Mouse (Mus musculus): Measurements from ENCODE around the gene Pkn2. TPM values are rescaled to one million over a fixed set of nuclear protein-coding genes. Genes with fewer than 3 reads are reported as not detected.
A peak's percentile ranks its signal among the peaks of the same experiment; 100 is the strongest.

Gene Pkn2
- polyA plus RNA-seq, 1 experiment from 2014 or later: 30.0 TPM

DNA sequence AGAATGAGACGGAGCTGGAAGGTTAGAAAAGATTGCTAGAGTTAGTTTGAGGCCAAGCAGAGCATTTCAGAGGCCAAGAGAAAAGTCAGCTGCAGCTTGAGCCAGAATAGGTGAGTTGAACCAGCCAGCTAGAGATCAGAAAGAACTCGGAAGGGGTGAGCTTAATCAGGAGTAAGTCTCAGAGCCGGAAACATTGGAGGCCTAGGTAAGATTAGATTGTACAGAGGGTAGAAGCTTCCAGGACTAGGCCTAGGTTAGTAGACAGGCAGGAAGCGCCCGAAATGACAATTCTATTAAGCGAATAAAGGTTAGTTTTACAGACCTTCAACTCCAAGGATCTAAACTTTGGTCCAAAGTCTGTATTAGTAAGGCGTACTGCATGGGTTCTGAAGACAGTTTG, 123.2 kb downstream of the Pkn2 start:
- H3K4me3 ChIP-seq (ENCODE audit: low read depth, low read length): no peak overlapping the region
- H3K27me3 ChIP-seq (ENCODE audit: insufficient read depth, low read length): no peaks in the 10 kb centered on the region
- H3K36me3 ChIP-seq (replicated peaks; ENCODE audit: insufficient read depth, low read length): no peaks in the 10 kb centered on the region
- no peak overlapping the region for H3K4me2 ChIP-seq (ENCODE audit: low read depth, low read length)
- DNase-seq (no peak), ATAC-seq (no peak)
- H3K9ac ChIP-seq (replicated peaks): no peak overlapping the region
- H3K9me3 ChIP-seq (ENCODE audit: low read length): no peaks in the 10 kb centered on the region
- WGBS (ENCODE audit: insufficient replicate concordance): 73% methylated on average over 7 of the region's 7 CpGs
- H3K4me1 ChIP-seq (ENCODE audit: insufficient read depth): no peaks in the 10 kb centered on the region
- TF ChIP-seq EP300 (IDR thresholded peaks at IDR 0.05; ENCODE audit: low read depth) (no peak), CTCF (IDR thresholded peaks at IDR 0.05; ENCODE audit: low read depth) (no peak)
- H3K27ac ChIP-seq (ENCODE audit: low read depth): no peak overlapping the region

DNA sequence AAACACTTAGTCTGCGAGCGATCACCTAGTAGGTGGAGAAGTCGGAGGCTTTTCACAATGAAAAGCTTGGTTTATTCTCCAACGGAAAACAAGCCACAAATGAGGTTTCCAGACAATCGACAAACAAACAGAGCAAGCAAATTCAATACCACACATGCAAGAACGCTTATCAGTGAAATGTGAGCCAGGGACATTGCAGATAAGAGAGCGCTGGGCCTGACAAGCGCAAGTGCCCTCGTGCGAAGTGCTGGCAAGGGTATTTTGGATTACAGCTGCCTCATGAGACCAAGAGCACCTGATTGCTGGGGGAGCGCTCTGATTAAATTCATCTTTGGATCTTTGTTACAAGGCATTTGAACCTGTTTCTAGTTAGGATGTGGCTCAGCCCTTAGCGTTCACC, 124.0 kb downstream of the Pkn2 start:
- 32% methylated on average over 12 of the region's 12 CpGs for WGBS (ENCODE audit: insufficient replicate concordance)
- peak; percentile 79 for ATAC-seq
- H3K27ac ChIP-seq (ENCODE audit: low read depth): no peak overlapping the region

DNA sequence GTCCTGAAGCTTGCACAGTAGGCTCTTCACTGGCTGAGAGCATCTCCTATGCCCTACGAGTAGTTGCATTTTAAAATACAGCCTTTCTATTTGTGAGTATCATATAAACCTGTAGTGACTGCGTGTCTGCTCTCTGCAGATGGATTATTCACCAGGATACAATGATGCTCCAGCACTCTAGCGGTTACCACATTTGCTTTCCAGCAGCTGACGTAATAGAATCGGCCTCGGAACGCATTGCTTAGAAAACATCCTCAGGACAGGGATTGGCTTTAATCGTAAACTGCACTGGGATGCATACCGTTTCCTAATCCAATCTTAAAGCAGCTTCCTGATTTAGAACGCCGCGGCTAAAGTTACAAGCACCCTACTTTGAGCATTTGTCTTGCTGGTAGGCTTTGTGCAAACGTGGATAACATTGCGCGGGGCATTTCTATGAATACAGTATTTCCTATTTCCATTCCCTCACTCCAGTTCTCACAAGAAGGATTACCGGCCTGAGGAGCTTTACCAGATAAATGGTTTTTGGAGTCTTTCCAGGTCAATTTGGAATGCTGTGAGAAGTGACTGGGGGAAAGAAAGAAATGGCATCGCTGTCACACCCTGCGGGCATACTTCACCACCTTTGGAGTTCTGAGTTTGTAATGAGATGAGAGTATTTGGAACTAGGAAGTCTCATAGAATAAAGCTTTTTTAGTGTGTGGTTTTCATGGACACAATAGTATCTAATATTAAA, 126.5 kb downstream of the Pkn2 start:
- no peak overlapping the region for H3K4me2 ChIP-seq (ENCODE audit: low read depth, low read length)
- no peaks in the 10 kb centered on the region for H3K27me3 ChIP-seq (ENCODE audit: insufficient read depth, low read length)
- ATAC-seq (no peak), DNase-seq (no peak)
- H3K27ac ChIP-seq (ENCODE audit: low read depth): no peak overlapping the region
- H3K4me3 ChIP-seq (ENCODE audit: low read depth, low read length): no peak overlapping the region
- TF ChIP-seq CTCF (IDR thresholded peaks at IDR 0.05; ENCODE audit: low read depth) (no peak), EP300 (IDR thresholded peaks at IDR 0.05; ENCODE audit: low read depth) (no peak)
- no peaks in the 10 kb centered on the region for H3K9me3 ChIP-seq (ENCODE audit: low read length)
- H3K4me1 ChIP-seq (ENCODE audit: insufficient read depth): peaks cover 5% of the 10 kb centered on the region; the same call in 1 of the 2 replicates
- no peaks in the 10 kb centered on the region for H3K36me3 ChIP-seq (replicated peaks; ENCODE audit: insufficient read depth, low read length)
- no peak overlapping the region for H3K9ac ChIP-seq (replicated peaks)
- 88% methylated on average over 18 of the region's 18 CpGs for WGBS (ENCODE audit: insufficient replicate concordance)

More for the DNA sequence above, 124.0 kb downstream of the Pkn2 start:
- Histone ChIP-seq H3K4me1 (ENCODE audit: insufficient read depth) (no peaks in the 10 kb centered on the region), H3K4me3 (ENCODE audit: low read depth, low read length) (no peak overlapping the region), H3K9ac (replicated peaks) (no peak overlapping the region), H3K27me3 (ENCODE audit: insufficient read depth, low read length) (no peaks in the 10 kb centered on the region), H3K36me3 (replicated peaks; ENCODE audit: insufficient read depth, low read length) (no peaks in the 10 kb centered on the region), H3K9me3 (ENCODE audit: low read length) (no peaks in the 10 kb centered on the region), H3K4me2 (ENCODE audit: low read depth, low read length) (peak overlapping the region; percentile 26; the same call in 1 of the 2 replicates)
- peak; percentile 31; the same call in 1 of the 2 replicates for TF ChIP-seq EP300 (IDR thresholded peaks at IDR 0.05; ENCODE audit: low read depth)
- no peak for TF ChIP-seq CTCF (IDR thresholded peaks at IDR 0.05; ENCODE audit: low read depth)
- DNase-seq: peak; percentile 37

DNA sequence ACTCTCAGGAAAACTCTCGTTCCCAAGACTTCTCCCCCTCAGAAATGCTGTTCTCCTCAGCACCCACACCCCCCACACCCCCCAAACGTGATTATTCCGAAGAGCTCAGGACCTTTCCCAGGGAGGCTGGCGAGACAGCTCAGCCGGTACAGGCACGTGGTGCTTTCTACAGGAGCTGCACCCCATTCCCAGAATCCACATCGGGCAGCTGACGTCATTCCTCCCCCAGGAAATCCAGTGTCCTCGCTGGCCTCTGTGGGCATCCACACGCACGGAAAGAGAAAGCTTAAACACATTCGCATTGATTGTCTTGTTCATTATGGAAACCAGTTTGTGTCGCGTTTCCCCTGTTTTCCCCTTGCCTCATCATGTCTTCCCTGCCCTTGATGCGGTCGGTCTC, 132.7 kb downstream of the Pkn2 start:
- H3K4me1 ChIP-seq (ENCODE audit: insufficient read depth): peaks cover 5% of the 10 kb centered on the region; the same call in 1 of the 2 replicates
- H3K9ac ChIP-seq (replicated peaks): no peak overlapping the region; the same call in 1 of the 2 replicates
- H3K4me3 ChIP-seq (ENCODE audit: low read depth, low read length): no peak overlapping the region
- no peaks in the 10 kb centered on the region for H3K27me3 ChIP-seq (ENCODE audit: insufficient read depth, low read length)
- H3K4me2 ChIP-seq (ENCODE audit: low read depth, low read length): 0 out of 2 replicates have a peak overlapping the region, but pooled peaks have one; percentile 3
- H3K9me3 ChIP-seq (ENCODE audit: low read length): no peaks in the 10 kb centered on the region
- no peaks in the 10 kb centered on the region for H3K36me3 ChIP-seq (replicated peaks; ENCODE audit: insufficient read depth, low read length)
- 67% methylated on average over 16 of the region's 16 CpGs for WGBS (ENCODE audit: insufficient replicate concordance)
- ATAC-seq (peak; percentile 29), DNase-seq (peak; percentile 65)
- TF ChIP-seq CTCF (IDR thresholded peaks at IDR 0.05; ENCODE audit: low read depth): no peak
- peak; percentile 18; the same call in 1 of the 2 replicates for TF ChIP-seq EP300 (IDR thresholded peaks at IDR 0.05; ENCODE audit: low read depth)
- peak overlapping the region; percentile 93 for H3K27ac ChIP-seq (ENCODE audit: low read depth)

DNA sequence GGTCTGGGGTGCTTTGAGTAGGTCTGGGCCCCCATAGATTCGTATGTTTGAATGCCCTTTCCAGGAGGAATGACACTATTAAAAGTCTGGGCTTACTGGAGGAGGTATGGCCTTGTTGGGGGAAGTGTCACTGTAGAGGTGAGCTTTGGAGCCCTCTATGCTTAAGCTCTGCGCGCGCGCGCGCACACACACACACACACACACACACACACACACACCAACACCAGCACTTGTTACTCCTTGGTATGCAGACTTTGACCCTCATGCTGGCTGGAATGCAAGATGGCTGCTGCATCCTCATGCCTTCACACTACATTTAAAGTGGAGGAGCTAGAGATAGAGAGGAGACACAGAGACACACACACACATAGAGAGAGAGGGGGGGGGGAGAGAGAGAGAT, 134.1 kb downstream of the Pkn2 start:
- Histone ChIP-seq H3K36me3 (replicated peaks; ENCODE audit: insufficient read depth, low read length) (no peaks in the 10 kb centered on the region), H3K9ac (replicated peaks) (no peak overlapping the region), H3K27ac (ENCODE audit: low read depth) (peak overlapping the region; percentile 93), H3K27me3 (ENCODE audit: insufficient read depth, low read length) (no peaks in the 10 kb centered on the region), H3K4me3 (ENCODE audit: low read depth, low read length) (no peak overlapping the region), H3K4me1 (ENCODE audit: insufficient read depth) (peaks cover 5% of the 10 kb centered on the region; the same call in 1 of the 2 replicates), H3K4me2 (ENCODE audit: low read depth, low read length) (0 out of 2 replicates have a peak overlapping the region, but pooled peaks have one; percentile 33), H3K9me3 (ENCODE audit: low read length) (no peaks in the 10 kb centered on the region)
- no peak for TF ChIP-seq EP300 (IDR thresholded peaks at IDR 0.05; ENCODE audit: low read depth)
- TF ChIP-seq CTCF (IDR thresholded peaks at IDR 0.05; ENCODE audit: low read depth): no peak
- 78% methylated on average over 7 of the region's 7 CpGs for WGBS (ENCODE audit: insufficient replicate concordance)
- ATAC-seq (no peak), DNase-seq (peak; percentile 31)

DNA sequence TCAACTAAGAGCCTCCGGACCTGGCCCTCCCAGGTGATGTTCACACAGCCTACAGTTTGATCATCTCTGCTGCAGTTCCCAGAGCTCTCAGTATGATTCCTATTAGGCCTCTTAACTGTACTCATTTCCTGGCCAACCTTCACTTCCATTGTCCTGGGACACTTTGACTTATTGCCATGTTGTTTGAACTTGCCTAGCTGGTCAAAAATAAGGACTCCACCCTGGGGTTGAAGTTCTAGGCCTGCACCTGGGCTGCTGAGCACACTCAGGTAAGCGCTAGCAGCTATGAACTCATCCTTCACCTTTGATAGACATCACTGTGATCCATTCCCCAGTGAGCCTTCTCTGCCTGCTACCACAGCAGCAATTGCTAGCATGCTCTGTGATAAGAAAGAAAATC, 136.7 kb downstream of the Pkn2 start:
- Histone ChIP-seq H3K27me3 (ENCODE audit: insufficient read depth, low read length) (no peaks in the 10 kb centered on the region), H3K36me3 (replicated peaks; ENCODE audit: insufficient read depth, low read length) (no peaks in the 10 kb centered on the region), H3K4me2 (ENCODE audit: low read depth, low read length) (no peak overlapping the region), H3K27ac (ENCODE audit: low read depth) (peak overlapping the region; percentile 87), H3K4me1 (ENCODE audit: insufficient read depth) (no peaks in the 10 kb centered on the region; the same call in 1 of the 2 replicates), H3K4me3 (ENCODE audit: low read depth, low read length) (no peak overlapping the region), H3K9me3 (ENCODE audit: low read length) (no peaks in the 10 kb centered on the region), H3K9ac (replicated peaks) (no peak overlapping the region)
- 75% methylated on average over 2 of the region's 2 CpGs for WGBS (ENCODE audit: insufficient replicate concordance)
- ATAC-seq (peak; percentile 4), DNase-seq (no peak)
- TF ChIP-seq CTCF (IDR thresholded peaks at IDR 0.05; ENCODE audit: low read depth): no peak
- no peak for TF ChIP-seq EP300 (IDR thresholded peaks at IDR 0.05; ENCODE audit: low read depth)
